In the genomic region with DNA sequence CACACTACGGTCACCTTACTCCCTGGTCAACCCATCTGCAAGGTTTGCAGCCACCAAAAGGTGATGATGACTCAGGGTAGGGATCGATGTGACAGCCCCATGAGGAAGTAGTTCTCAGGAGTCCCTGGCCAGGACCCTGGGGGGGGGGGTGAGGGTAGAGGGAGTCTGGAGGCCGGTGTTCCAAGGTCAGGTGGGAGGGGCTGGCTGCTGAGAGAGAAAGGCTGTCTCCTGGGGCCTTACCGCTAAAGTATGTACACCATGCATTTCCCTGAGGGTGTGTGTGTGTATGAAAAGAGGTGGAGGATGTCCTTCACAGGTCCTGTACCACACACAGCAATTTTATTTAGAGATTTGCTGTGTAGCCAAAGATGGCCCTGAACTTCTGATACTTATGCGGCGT, we compare ENCODE assay signal across 28 mouse cellular contexts. TPM values are rescaled to one million over a fixed set of nuclear protein-coding genes. Genes with fewer than 3 reads are reported as not detected.
"Had no signal": no experiment of that assay in that cellular context is flagged by ENCODE, and none has a peak within 500 bp of the region (broad histone marks: within the 10 kb centered on the region; RNA-seq: fewer than 3 reads in every experiment).

No protein-coding gene starts in this region.

- H3K9me3 ChIP-seq: limb, embryonic 13.5 days; liver, embryonic 12.5 days; liver, embryonic 15.5 days; lung, embryonic 15.5 days; megakaryocyte, embryonic 14.5 days; midbrain, embryonic 10.5 days had no signal

- H3K36me3 ChIP-seq: limb, embryonic 13.5 days had no signal

- H3K27me3 ChIP-seq: liver, embryonic 12.5 days; liver, embryonic 15.5 days; lung, embryonic 15.5 days; megakaryocyte, embryonic 14.5 days had no signal

- H3K4me3 ChIP-seq: left cerebral cortex, adult 2 months; limb, embryonic 13.5 days; liver, embryonic 12.5 days; liver, embryonic 15.5 days; lung, embryonic 15.5 days; megakaryocyte, embryonic 14.5 days; midbrain, embryonic 10.5 days had no signal

- H3K4me2 ChIP-seq: limb, embryonic 13.5 days; liver, embryonic 12.5 days; liver, embryonic 15.5 days; lung, embryonic 15.5 days had no signal

- H3K9ac ChIP-seq: liver, embryonic 12.5 days; liver, embryonic 15.5 days; lung, embryonic 15.5 days had no signal

- H3K27ac ChIP-seq: left cerebral cortex, adult 2 months; limb, embryonic 13.5 days; liver, embryonic 12.5 days; liver, embryonic 15.5 days; lung, embryonic 15.5 days; midbrain, embryonic 10.5 days; stomach, postnatal 0 days had no signal

- DNase-seq: kidney, postnatal 10 days; kidney, postnatal 36 days; layer of hippocampus, postnatal 36 days; left cerebral cortex, postnatal 4 days; liver; lung, adult 18-20 months; lung, postnatal 10 days; lung, postnatal 36 days; midbrain, embryonic 14.5 days; thymus, adult 2 months; thymus, postnatal 14 days; thymus, postnatal 4 days had no signal

- ATAC-seq: liver, embryonic 12.5 days had no signal

RNA-seq across cellular contexts. Expression of gene Pabpn1l, which starts 30.1 kb away (rescaled TPM):
- total RNA-seq: layer of hippocampus, adult 8-10 months; layer of hippocampus, postnatal 10 days; left cerebral cortex, adult 2 months; left cerebral cortex, postnatal 10 days; left cerebral cortex, postnatal 4 days; midbrain, postnatal 0 days had no signal
- polyA plus RNA-seq: limb, embryonic 13.5 days; liver, embryonic 12.5 days; liver, embryonic 15.5 days; lung, embryonic 15.5 days; midbrain, embryonic 10.5 days; midbrain, embryonic 14.5 days; midbrain, postnatal 0 days; neural tube, embryonic 11.5 days; neural tube, embryonic 14.5 days; small intestine, adult 2 months; stomach, embryonic 14.5 days had no signal
